Mouse (Mus musculus) hindbrain, embryonic 10.5 days (tissue): ENCODE data around the gene Zfp13. TPM values are rescaled to one million over a fixed set of nuclear protein-coding genes. Genes with fewer than 3 reads are reported as not detected.
"Not testable (repeated sequence)": the region's sequence is repeated elsewhere in the genome, so short reads cannot be mapped to it uniquely, and the experiment has no call there.

ENCODE experiments used
- DNase-seq: peaks from one replicate; pipeline ENCODE4 v3.0.0-alpha.2; 2017; ENCODE audit warnings: low spot score
- H3K27ac ChIP-seq: fragments of 300-500 bp; sonication (generic); 2 replicates; pipeline ENCODE4 v1.5.1; 2016; ENCODE audit warnings: mild to moderate bottlenecking, moderate library complexity
- H3K27me3 ChIP-seq: fragments of 300-500 bp; sonication (generic); 2 replicates; pipeline ENCODE4 v1.6.1; 2016; ENCODE audit warnings: mild to moderate bottlenecking; ENCODE audit not compliant: poor library complexity, insufficient read depth, severe bottlenecking
- H3K36me3 ChIP-seq: fragments of 300-500 bp; sonication (generic); 2 replicates; pipeline ENCODE4 v1.6.1; 2016; ENCODE audit warnings: mild to moderate bottlenecking, moderate library complexity
- H3K4me1 ChIP-seq: fragments of 300-500 bp; sonication (generic); replicated peaks from 2 replicates; pipeline ENCODE4 v1.6.1; 2016; ENCODE audit warnings: mild to moderate bottlenecking
- H3K4me3 ChIP-seq: fragments of 300-500 bp; sonication (generic); 2 replicates; pipeline ENCODE4 v1.5.1; 2016; ENCODE audit warnings: mild to moderate bottlenecking, moderate library complexity
- H3K9me3 ChIP-seq: fragments of 300-500 bp; sonication (generic); 2 replicates; pipeline ENCODE4 v1.6.1; 2016; ENCODE audit warnings: mild to moderate bottlenecking, moderate library complexity
- WGBS: fragments of 180-500 bp; shearing (Covaris S2); methylation state at CpG from one replicate; pipeline ENCODE4 v1.1.7; 2016; 5-methylcytosine and 5-hydroxymethylcytosine counted together
- polyA plus RNA-seq: library from polyadenylated mRNA; unstranded; fragments of >200 nt; fragmentation: Nextera tagmentation; extraction: Ambion mirVana; gene quantifications from 2 replicates; pipeline ENCODE4 v1.2.1, GENCODE M21; 2016

Gene Zfp13
- polyA plus RNA-seq, 1 experiment from 2014 or later, result 22.5 TPM

DNA sequence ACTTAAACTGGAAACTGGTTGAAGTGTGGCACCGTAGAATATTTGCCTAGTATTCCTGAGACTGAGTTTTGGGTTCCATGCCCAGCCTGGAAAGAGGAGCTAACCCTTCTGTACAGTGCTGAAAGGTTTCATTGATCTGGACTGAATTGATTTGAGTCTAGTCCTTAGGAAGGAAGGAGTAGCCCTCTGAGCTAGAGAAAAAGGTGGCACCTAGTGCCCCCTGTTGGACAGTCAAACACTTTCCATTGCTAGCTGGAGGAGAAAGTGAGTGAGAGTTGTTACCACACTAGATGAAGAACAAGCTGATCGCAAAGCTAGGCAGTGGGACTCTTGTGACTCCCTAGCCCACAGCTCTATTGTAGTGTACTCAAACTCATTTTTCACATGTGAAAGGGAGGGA, 4.3 kb upstream of the Zfp13 start:
- no peak overlapping the region for H3K27ac ChIP-seq
- no peak overlapping the region for H3K4me3 ChIP-seq
- no peaks in the 10 kb centered on the region for H3K36me3 ChIP-seq
- no peaks in the 10 kb centered on the region for H3K9me3 ChIP-seq
- peak; percentile 38 for DNase-seq
- WGBS, result 59% methylated on average over 2 of the region's 2 CpGs
- H3K4me1 ChIP-seq, result peaks cover 31% of the 10 kb centered on the region
- H3K27me3 ChIP-seq, result peaks cover 12% of the 10 kb centered on the region; the same call in 1 of the 2 replicates

DNA sequence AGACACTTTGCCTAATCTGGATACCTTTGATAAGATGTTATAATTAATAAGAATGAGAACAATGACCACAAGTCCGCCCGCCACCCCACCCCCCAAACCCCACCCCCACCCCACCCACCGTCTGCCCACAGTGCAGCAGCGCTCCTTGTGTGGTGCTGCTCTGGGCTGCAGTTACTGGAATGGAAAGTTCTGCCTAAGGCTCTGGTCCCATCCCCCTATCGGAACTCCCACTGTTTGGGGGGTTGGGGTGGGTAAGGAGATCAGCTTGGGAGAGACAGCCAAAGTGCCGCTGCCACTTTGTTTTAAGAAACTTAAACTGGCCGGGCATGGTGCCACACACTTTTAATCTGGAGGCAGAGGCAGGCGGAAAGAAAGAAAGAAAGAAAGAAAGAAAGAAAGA, 3.8 kb upstream of the Zfp13 start:
- DNase-seq, result no peak
- H3K27me3 ChIP-seq, result peaks cover 12% of the 10 kb centered on the region; the same call in 1 of the 2 replicates
- H3K4me1 ChIP-seq, result peaks cover 34% of the 10 kb centered on the region
- no peak overlapping the region for H3K4me3 ChIP-seq
- 19% methylated on average over 8 of the region's 8 CpGs for WGBS
- no peaks in the 10 kb centered on the region for H3K9me3 ChIP-seq
- H3K36me3 ChIP-seq, result no peaks in the 10 kb centered on the region
- no peak overlapping the region for H3K27ac ChIP-seq

DNA sequence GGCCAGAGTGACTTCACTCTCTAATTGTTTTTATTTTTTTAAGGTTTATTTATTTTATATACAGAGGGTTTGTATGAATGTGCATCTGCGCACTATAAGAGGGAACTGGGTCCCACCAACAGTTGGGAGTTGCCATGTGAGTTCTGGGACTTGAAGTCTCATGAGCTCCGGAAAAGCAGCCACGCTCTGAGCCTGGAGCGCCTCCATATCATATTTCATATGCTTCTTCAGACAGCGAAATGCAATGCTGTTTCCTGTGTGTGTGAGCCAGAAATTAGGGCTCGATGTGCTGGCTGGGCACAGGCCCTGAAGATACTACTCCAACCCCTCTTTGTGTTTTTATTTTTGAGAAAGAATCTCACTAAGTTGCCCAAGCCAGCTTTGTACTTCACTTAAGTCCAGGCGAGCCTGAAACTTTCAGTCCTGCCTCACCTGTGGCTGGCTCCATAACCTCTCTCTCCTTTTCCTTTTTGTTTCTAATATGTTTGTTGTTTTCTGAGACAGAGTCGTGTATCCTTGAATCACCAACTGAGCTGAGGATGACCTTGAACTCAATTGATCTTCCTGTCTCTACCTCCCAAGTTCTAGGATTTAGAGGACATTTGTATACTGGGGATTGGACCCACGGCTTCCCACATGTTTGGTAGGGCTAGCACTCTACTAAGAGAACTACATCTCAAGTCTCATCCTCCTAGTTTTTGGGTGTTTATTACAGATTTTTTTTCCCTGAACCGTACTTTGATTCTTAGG, 2.7 kb upstream of the Zfp13 start:
- H3K36me3 ChIP-seq, result no peaks in the 10 kb centered on the region
- H3K4me3 ChIP-seq, result no peak overlapping the region
- no peak for DNase-seq
- no peaks in the 10 kb centered on the region for H3K9me3 ChIP-seq
- WGBS, result 41% methylated on average over 10 of the region's 10 CpGs
- H3K27me3 ChIP-seq, result peaks cover 12% of the 10 kb centered on the region; the same call in 1 of the 2 replicates
- no peak overlapping the region for H3K27ac ChIP-seq
- peaks cover 34% of the 10 kb centered on the region for H3K4me1 ChIP-seq

DNA sequence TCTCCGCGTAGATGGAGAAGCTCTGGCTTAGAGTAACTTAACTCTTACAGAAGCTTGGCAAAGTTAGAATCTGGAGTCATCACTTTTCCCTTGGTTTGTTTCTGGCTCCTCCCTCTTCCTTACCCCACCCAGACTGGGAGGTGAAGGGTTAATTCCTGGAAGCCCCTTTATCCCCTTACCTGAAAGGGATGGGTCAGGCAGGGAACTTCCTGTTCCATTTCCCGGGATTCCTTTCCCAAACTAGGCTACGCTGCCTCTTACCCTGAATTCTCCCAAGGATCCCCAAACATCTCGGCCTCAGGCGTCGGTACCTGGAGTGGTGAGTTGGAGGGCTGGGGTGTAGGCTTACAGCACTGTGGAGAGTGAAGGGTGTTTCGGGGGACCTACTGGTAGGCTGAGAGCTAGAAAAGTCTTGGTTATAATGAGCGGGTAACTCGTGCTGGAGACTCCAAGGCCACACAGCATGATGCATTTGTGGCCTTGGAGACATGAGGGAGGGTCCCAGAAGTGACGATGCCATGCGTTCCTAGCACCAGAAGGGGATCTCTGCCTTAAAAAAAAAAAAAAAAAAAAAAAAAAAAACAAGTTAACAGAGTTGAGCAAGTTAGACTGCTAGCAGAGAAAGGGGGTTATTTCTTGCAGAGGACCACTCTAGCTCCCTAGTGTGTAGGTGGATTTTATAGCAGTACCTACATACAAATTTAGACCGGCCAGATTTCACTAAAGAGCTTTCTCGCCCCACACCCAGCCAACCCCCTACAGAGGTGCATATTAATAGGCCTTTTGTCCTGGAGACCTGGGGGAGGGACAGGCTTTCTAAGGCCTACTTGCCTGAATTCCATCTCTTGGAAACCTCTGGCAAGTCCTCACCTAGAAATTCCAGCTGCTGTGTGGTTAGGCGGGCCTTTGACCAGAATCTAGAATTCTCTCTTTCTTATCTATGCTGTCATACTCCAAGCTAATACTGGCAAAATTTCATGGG, 1.6 kb upstream of the Zfp13 start, which contains the start of gene Zscan10:
Gene Zscan10 (plus strand): TSS at position 216 of the 982 bp plus-strand sequence.
- WGBS, result 26% methylated on average over 15 of the region's 15 CpGs
- H3K9me3 ChIP-seq, result no peaks in the 10 kb centered on the region
- H3K36me3 ChIP-seq, result no peaks in the 10 kb centered on the region
- peaks cover 34% of the 10 kb centered on the region for H3K4me1 ChIP-seq
- peak within 1 kb of the TSS; percentile 91; the same call in 1 of the 2 replicates for H3K27ac ChIP-seq
- DNase-seq, result no peak
- H3K4me3 ChIP-seq, result peak within 1 kb of the TSS; percentile 55
- H3K27me3 ChIP-seq, result peaks cover 12% of the 10 kb centered on the region; the same call in 1 of the 2 replicates

DNA sequence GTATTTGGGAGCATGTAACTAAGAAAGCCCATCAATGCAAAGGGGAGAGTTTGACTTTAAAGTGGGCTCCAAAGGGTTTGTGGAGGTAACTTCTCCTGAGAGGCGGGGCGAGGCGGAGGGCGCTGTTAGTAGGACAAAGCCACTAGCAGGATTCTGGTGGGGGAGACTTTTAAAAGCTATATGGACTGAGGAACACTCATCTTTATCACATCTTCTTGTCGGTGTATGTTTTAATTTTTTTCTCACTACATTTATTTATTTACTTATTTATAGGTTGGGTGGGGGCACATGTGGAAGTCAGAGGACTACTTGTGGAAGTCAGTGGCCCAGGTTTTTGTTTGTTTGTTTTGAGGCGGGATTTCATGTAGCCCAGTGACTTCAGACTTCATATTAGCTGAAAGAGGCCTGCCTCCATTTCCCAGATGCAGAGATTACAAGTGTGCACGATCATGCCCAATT, 347 bp upstream of the Zfp13 start:
- WGBS, result 36% methylated on average over 7 of the region's 7 CpGs
- Histone ChIP-seq H3K27ac (peak overlapping the region; percentile 91), H3K36me3 (no peaks in the 10 kb centered on the region), H3K9me3 (no peaks in the 10 kb centered on the region), H3K4me3 (peak overlapping the region; percentile 55), H3K4me1 (peaks cover 34% of the 10 kb centered on the region), H3K27me3 (peaks cover 12% of the 10 kb centered on the region; the same call in 1 of the 2 replicates)
- DNase-seq, result no peak

DNA sequence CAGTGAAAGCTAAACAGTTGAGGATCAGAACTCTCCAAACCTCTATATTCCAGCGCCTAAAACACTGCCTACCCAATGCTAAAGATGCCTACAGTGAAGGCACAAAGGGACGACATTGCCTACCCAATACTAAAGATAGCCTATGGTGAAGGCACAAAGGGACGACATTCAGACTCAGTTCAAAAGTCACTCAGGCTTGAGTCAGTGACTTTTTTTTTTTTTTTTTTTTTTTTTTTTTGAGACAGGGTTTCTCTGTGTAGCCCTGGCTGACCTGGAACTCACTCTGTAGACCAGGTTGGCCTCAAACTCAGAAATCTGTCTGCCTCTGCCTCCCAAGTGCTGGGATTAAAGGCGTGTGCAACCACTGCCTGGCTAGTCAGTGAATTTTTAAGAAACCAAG, 4.1 kb downstream of the Zfp13 start:
- not testable (repeated sequence) for H3K27ac ChIP-seq, H3K9me3 ChIP-seq, H3K27me3 ChIP-seq, H3K36me3 ChIP-seq, H3K4me3 ChIP-seq, DNase-seq
- peaks cover 25% of the 10 kb centered on the region for H3K4me1 ChIP-seq
- 70% methylated on average over 4 of the region's 4 CpGs for WGBS

- H3K36me3 ChIP-seq, result no peaks in the 10 kb centered on the region
- H3K4me3 ChIP-seq, result peak overlapping the region; percentile 57
- WGBS, result 15% methylated on average over 13 of the region's 13 CpGs
- H3K27ac ChIP-seq, result peak overlapping the region; percentile 87
- no peak for DNase-seq
- H3K4me1 ChIP-seq, result peaks cover 6% of the 10 kb centered on the region; the same call in 1 of the 2 replicates
- H3K27me3 ChIP-seq, result no peaks in the 10 kb centered on the region
- no peaks in the 10 kb centered on the region for H3K9me3 ChIP-seq
These were observed 6.4 kb downstream of the Zfp13 start for GRCm38 (mm10) chr17:23592926-23593300.

GRCm38 (mm10) chr17:23592208-23592925, 6.9 kb downstream of the Zfp13 start:
- Histone ChIP-seq H3K4me1 (peaks cover 6% of the 10 kb centered on the region; the same call in 1 of the 2 replicates), H3K27ac (peak overlapping the region; percentile 87), H3K27me3 (no peaks in the 10 kb centered on the region), H3K9me3 (no peaks in the 10 kb centered on the region), H3K4me3 (peak overlapping the region; percentile 57), H3K36me3 (no peaks in the 10 kb centered on the region)
- 8% methylated on average over 34 of the region's 34 CpGs for WGBS
- peak; percentile 96 for DNase-seq

- Histone ChIP-seq H3K4me3 (no peak overlapping the region), H3K4me1 (peaks cover 36% of the 10 kb centered on the region), H3K9me3 (no peaks in the 10 kb centered on the region), H3K27me3 (no peaks in the 10 kb centered on the region), H3K36me3 (peaks cover 15% of the 10 kb centered on the region), H3K27ac (no peak overlapping the region)
- DNase-seq, result no peak
- 55% methylated on average over 2 of the region's 2 CpGs for WGBS
These were observed 12.0 kb downstream of the Zfp13 start for GRCm38 (mm10) chr17:23587253-23587652.

DNA sequence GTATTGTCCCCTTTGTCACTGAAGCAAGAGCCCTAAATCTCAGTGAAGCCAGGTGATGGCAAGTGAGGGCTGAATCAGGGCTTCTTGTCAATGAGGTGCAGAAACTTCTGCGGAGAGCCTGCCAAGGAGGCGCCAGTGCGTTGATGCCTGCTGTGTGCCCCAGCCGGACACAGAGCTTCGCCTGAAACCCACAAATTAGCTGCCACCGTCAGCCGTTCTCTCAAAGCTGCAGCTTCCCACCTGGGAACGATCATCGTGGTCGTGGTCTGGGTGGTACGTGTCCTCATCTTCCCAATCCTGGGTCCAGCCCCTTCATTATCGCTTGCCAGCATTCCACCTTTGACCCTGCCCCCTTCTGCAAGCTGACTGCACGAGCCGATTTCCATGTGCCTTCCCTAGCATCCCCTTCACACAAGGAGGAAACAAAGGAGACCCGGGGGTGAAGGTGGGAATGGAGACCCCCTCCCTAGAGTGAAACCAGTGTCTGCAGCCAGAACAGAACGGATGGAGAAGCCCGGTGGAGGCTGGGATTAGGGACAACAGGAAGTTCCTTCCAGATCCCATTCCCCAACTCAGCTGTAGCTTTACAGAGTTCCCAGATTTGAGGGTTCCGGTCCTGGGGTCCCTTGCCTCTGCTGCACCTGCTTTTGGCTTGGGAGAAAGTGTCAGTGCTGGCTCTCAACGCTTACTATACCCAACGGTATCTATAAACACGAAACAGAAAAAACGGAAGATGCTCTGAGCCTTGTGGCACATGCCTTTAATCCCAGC, 13.4 kb downstream of the Zfp13 start:
- no peaks in the 10 kb centered on the region for H3K27me3 ChIP-seq
- no peaks in the 10 kb centered on the region for H3K9me3 ChIP-seq
- peak; percentile 73 for DNase-seq
- H3K4me3 ChIP-seq, result peak overlapping the region; percentile 80
- peak overlapping the region; percentile 89 for H3K27ac ChIP-seq
- under 1% methylated on average over 22 of the region's 22 CpGs for WGBS
- H3K4me1 ChIP-seq, result peaks cover 34% of the 10 kb centered on the region
- H3K36me3 ChIP-seq, result peaks cover 27% of the 10 kb centered on the region

DNA sequence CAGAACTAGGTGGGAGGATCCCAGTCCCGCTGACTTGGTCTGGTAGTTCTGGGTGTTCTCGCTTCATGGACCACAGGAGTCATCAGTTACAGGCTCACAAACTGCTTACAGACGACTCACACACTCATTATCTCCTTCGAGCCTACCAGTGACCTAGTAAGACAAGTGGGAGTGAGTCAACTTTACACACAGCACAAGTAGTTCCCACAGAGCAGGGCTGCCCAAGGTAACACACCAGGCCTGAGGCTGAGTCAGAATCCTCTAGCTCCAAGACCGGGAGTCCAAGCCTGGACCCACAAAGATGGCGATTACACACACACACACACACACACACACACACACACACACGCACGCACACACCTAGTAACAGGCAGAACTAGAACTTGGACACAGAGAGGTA, 14.5 kb downstream of the Zfp13 start:
- 81% methylated on average over 8 of the region's 8 CpGs for WGBS

More for the DNA sequence above, 14.5 kb downstream of the Zfp13 start:
- H3K27ac ChIP-seq, result no peak overlapping the region
- no peaks in the 10 kb centered on the region for H3K27me3 ChIP-seq
- peaks cover 34% of the 10 kb centered on the region for H3K4me1 ChIP-seq
- H3K9me3 ChIP-seq, result no peaks in the 10 kb centered on the region
- DNase-seq, result no peak
- H3K4me3 ChIP-seq, result peak overlapping the region; percentile 80
- H3K36me3 ChIP-seq, result peaks cover 38% of the 10 kb centered on the region
